Mouse (Mus musculus) stomach, embryonic 16.5 days (tissue): Measurements from ENCODE around the gene Ubtd2. TPM values are rescaled to one million over a fixed set of nuclear protein-coding genes. Genes with fewer than 3 reads are reported as not detected.

Experiments
- ATAC-seq: fragments of 200-750 bp; cut with Nextera tagmentation; 2 replicates; pipeline ENCODE4 v1.8.0; 2017; ENCODE audit warnings: moderate number of reproducible peaks, moderate TSS enrichment; ENCODE audit not compliant: insufficient read depth, low FRiP score
- H3K27ac ChIP-seq: fragments of 300-500 bp; sonication (generic); 2 replicates; pipeline ENCODE4 v1.5.1; 2014; ENCODE audit warnings: low read length
- H3K27me3 ChIP-seq: fragments of 300-500 bp; sonication (generic); 2 replicates; pipeline ENCODE4 v1.6.1; 2014; ENCODE audit warnings: low read length, control low read depth, mixed read lengths; ENCODE audit not compliant: control insufficient read depth, insufficient read depth
- H3K36me3 ChIP-seq: fragments of 300-500 bp; sonication (generic); 2 replicates; pipeline ENCODE4 v1.6.1; 2014; ENCODE audit warnings: low read length; ENCODE audit not compliant: control insufficient read depth, insufficient read depth
- H3K4me1 ChIP-seq: fragments of 300-500 bp; sonication (generic); 2 replicates; pipeline ENCODE4 v1.6.1; 2014; ENCODE audit warnings: low read length, control low read depth, mixed read lengths; ENCODE audit not compliant: control insufficient read depth, insufficient read depth
- H3K4me2 ChIP-seq: fragments of 300-500 bp; sonication (generic); 2 replicates; pipeline ENCODE4 v1.6.1; 2014; ENCODE audit warnings: low read depth, low read length, mixed read lengths
- H3K4me3 ChIP-seq: fragments of 300-500 bp; sonication (generic); replicated peaks from 2 replicates; pipeline ENCODE4 v1.5.1; 2014; ENCODE audit warnings: mild to moderate bottlenecking, low read length
- H3K9ac ChIP-seq: fragments of 300-500 bp; sonication (generic); 2 replicates; pipeline ENCODE4 v1.6.1; 2014; ENCODE audit warnings: low read length
- H3K9me3 ChIP-seq: fragments of 300-500 bp; sonication (generic); replicated peaks from 2 replicates; pipeline ENCODE4 v1.6.1; 2016; ENCODE audit warnings: low read length, control low read depth; ENCODE audit not compliant: control insufficient read depth
- WGBS: fragments of 180-500 bp; shearing (Covaris S2); extraction: QIAGEN DNeasy Blood & Tissue Kit; methylation state at CpG from one replicate; pipeline ENCODE4 v1.1.7; 2014; 5-methylcytosine and 5-hydroxymethylcytosine counted together
- polyA plus RNA-seq: library from polyadenylated mRNA; unstranded; fragments of >200 nt; fragmentation: Nextera tagmentation; extraction: Ambion mirVana; gene quantifications from 2 replicates; pipeline ENCODE4 v1.2.1, GENCODE M21; 2015

Gene Ubtd2
- polyA plus RNA-seq, 1 experiment from 2014 or later = 40.3 TPM

GRCm38 (mm10) chr11:32544041-32544440, 88.9 kb downstream of the Ubtd2 start:
- WGBS = 79% methylated on average over 6 of the region's 6 CpGs
- no peak for ATAC-seq
- Histone ChIP-seq H3K4me1 (peaks cover 16% of the 10 kb centered on the region), H3K36me3 (no peaks in the 10 kb centered on the region), H3K9ac (no peak overlapping the region), H3K4me2 (no peak overlapping the region), H3K27me3 (no peaks in the 10 kb centered on the region), H3K27ac (no peak overlapping the region), H3K4me3 (no peak overlapping the region), H3K9me3 (no peaks in the 10 kb centered on the region)

- H3K27ac ChIP-seq = no peak overlapping the region
- 81% methylated on average over 5 of the region's 5 CpGs for WGBS
- H3K4me2 ChIP-seq = no peak overlapping the region
- H3K27me3 ChIP-seq = no peaks in the 10 kb centered on the region
- peaks cover 17% of the 10 kb centered on the region for H3K4me1 ChIP-seq
- no peaks in the 10 kb centered on the region for H3K36me3 ChIP-seq
- no peaks in the 10 kb centered on the region for H3K9me3 ChIP-seq
- H3K9ac ChIP-seq = no peak overlapping the region
- no peak for ATAC-seq
- H3K4me3 ChIP-seq = no peak overlapping the region
Observed at GRCm38 (mm10) chr11:32544497-32544896, 89.3 kb downstream of the Ubtd2 start.

GRCm38 (mm10) chr11:32545605-32546004, 90.4 kb downstream of the Ubtd2 start:
- no peak for ATAC-seq
- Histone ChIP-seq H3K4me3 (no peak overlapping the region), H3K4me1 (peaks cover 9% of the 10 kb centered on the region), H3K9me3 (no peaks in the 10 kb centered on the region), H3K9ac (no peak overlapping the region), H3K27ac (no peak overlapping the region), H3K36me3 (no peaks in the 10 kb centered on the region), H3K27me3 (no peaks in the 10 kb centered on the region), H3K4me2 (no peak overlapping the region)
- 88% methylated on average over 12 of the region's 12 CpGs for WGBS

- H3K9me3 ChIP-seq = no peaks in the 10 kb centered on the region
- no peak overlapping the region for H3K4me3 ChIP-seq
- no peak for ATAC-seq
- WGBS = 70% methylated on average over 5 of the region's 5 CpGs
- H3K27me3 ChIP-seq = no peaks in the 10 kb centered on the region
- no peaks in the 10 kb centered on the region for H3K36me3 ChIP-seq
- no peak overlapping the region for H3K4me2 ChIP-seq
- no peak overlapping the region for H3K27ac ChIP-seq
- H3K4me1 ChIP-seq = peaks cover 17% of the 10 kb centered on the region
- H3K9ac ChIP-seq = no peak overlapping the region
Observed at GRCm38 (mm10) chr11:32546483-32546882, 91.3 kb downstream of the Ubtd2 start.

- no peak overlapping the region for H3K9ac ChIP-seq
- H3K27me3 ChIP-seq = no peaks in the 10 kb centered on the region
- no peak overlapping the region for H3K4me3 ChIP-seq
- no peaks in the 10 kb centered on the region for H3K36me3 ChIP-seq
- 71% methylated on average over 10 of the region's 10 CpGs for WGBS
- no peaks in the 10 kb centered on the region for H3K9me3 ChIP-seq
- no peak overlapping the region for H3K27ac ChIP-seq
- ATAC-seq = no peak
- H3K4me1 ChIP-seq = peaks cover 27% of the 10 kb centered on the region
- H3K4me2 ChIP-seq = no peak overlapping the region
Observed at GRCm38 (mm10) chr11:32547391-32547947, 92.3 kb downstream of the Ubtd2 start.

- H3K4me3 ChIP-seq = no peak overlapping the region
- no peaks in the 10 kb centered on the region for H3K9me3 ChIP-seq
- WGBS = 79% methylated on average over 4 of the region's 4 CpGs
- H3K36me3 ChIP-seq = no peaks in the 10 kb centered on the region
- no peak overlapping the region for H3K4me2 ChIP-seq
- H3K27ac ChIP-seq = no peak overlapping the region
- no peak for ATAC-seq
- H3K9ac ChIP-seq = no peak overlapping the region; the same call in 1 of the 2 replicates
- peaks cover 35% of the 10 kb centered on the region for H3K4me1 ChIP-seq
- H3K27me3 ChIP-seq = no peaks in the 10 kb centered on the region
Observed at GRCm38 (mm10) chr11:32548240-32548639, 93.1 kb downstream of the Ubtd2 start.

GRCm38 (mm10) chr11:32549236-32549635, 94.1 kb downstream of the Ubtd2 start:
- Histone ChIP-seq H3K27ac (no peak overlapping the region), H3K9ac (no peak overlapping the region), H3K4me1 (peaks cover 45% of the 10 kb centered on the region), H3K9me3 (no peaks in the 10 kb centered on the region), H3K4me3 (no peak overlapping the region), H3K4me2 (no peak overlapping the region), H3K27me3 (no peaks in the 10 kb centered on the region), H3K36me3 (no peaks in the 10 kb centered on the region)
- ATAC-seq = no peak
- 71% methylated on average over 6 of the region's 6 CpGs for WGBS

GRCm38 (mm10) chr11:32550102-32550501, 94.9 kb downstream of the Ubtd2 start:
- Histone ChIP-seq H3K9me3 (no peaks in the 10 kb centered on the region), H3K27me3 (no peaks in the 10 kb centered on the region), H3K4me3 (no peak overlapping the region), H3K36me3 (no peaks in the 10 kb centered on the region), H3K27ac (no peak overlapping the region), H3K4me1 (peaks cover 45% of the 10 kb centered on the region), H3K9ac (no peak overlapping the region), H3K4me2 (no peak overlapping the region)
- WGBS = 54% methylated on average over 4 of the region's 4 CpGs
- ATAC-seq = no peak

- Histone ChIP-seq H3K27me3 (no peaks in the 10 kb centered on the region), H3K36me3 (no peaks in the 10 kb centered on the region), H3K4me1 (peaks cover 45% of the 10 kb centered on the region), H3K9me3 (no peaks in the 10 kb centered on the region), H3K27ac (no peak overlapping the region; the same call in 1 of the 2 replicates), H3K9ac (no peak overlapping the region), H3K4me3 (no peak overlapping the region), H3K4me2 (no peak overlapping the region)
- WGBS = 73% methylated on average over 4 of the region's 4 CpGs
- ATAC-seq = no peak
Observed at GRCm38 (mm10) chr11:32551056-32551455, 95.9 kb downstream of the Ubtd2 start.
